Mouse (Mus musculus): ENCODE measurements around the gene Polg2. TPM values are rescaled to one million over a fixed set of nuclear protein-coding genes. Genes with fewer than 3 reads are reported as not detected.
"Not testable (repeated sequence)": the region's sequence is repeated elsewhere in the genome, so short reads cannot be mapped to it uniquely, and the experiment has no call there.

Gene Polg2
- total RNA-seq (2015): 11.6 and 13.3 TPM in 2 replicates
- 7.8 and 11.1 TPM in 2 replicates for total RNA-seq (2017)

DNA sequence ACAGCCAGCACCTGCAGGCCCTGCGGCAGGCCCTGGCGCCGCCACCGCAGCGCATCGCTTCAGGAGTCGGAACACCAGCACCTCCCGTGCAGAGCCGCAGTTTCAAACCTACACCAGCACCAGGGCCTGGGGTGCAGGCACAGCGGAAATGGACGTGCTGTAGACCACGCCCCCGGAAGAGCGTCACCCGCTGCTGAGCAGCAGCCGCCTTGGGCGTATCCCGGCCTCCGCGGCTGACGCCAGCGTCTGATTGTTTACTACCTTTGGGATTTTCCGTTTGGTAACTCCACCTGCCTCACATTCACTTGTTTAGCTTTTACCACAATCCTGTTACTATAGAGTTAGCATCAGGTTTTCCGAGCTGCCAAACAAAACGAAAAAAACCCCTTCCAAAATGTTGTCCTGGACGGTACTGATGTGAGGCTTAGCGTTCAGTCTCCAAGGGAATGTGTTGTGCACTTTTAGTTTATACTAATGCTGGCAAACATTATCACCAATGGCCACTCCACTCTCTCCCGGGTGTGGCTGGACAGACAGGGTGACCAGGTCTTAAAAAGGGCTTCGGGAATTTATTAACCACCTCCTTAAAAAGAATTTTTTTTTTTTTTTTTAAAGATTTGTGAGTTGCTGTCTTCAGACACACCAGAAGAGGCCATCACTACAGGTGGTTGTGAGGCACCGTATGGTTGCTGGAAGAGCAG is at the start of gene Polg2:
Gene Polg2 (minus strand): TSS at position 150 of the 701 bp plus-strand sequence.
- peak; percentile 91 for ATAC-seq (ENCODE audit: poor library complexity, severe bottlenecking)

GRCm38 (mm10) chr11:106828079-106828478 is 48.7 kb upstream of the Polg2 start:
- no peak for ATAC-seq (ENCODE audit: poor library complexity, severe bottlenecking)

GRCm38 (mm10) chr11:106824403-106824802 is 45.1 kb upstream of the Polg2 start:
- ATAC-seq (ENCODE audit: poor library complexity, severe bottlenecking): no peak

DNA sequence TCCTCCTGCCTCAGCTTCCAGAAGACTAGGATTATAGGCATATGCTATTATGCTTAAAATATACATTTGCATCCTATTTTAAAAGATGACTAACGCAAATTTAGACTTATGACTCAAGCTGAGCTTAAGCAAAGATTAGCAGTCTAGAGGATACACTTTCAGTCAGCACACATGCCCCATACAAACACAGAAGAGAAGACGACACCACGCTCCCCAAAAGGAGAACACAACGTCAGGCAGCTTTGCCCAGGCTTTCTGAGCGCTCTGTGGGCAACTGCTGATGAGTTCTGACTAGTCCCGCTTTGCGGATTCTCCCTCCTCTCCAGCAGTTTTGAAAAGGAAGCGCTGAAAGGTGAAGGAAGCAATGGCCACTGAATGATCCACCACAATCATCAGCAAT is 44.4 kb upstream of the Polg2 start:
- no peak for ATAC-seq (ENCODE audit: poor library complexity, severe bottlenecking)

- ATAC-seq (ENCODE audit: poor library complexity, severe bottlenecking): no peak
Measured at GRCm38 (mm10) chr11:106822911-106823310, 43.6 kb upstream of the Polg2 start.

- ATAC-seq (ENCODE audit: poor library complexity, severe bottlenecking): no peak
Measured at GRCm38 (mm10) chr11:106822491-106822890, 43.2 kb upstream of the Polg2 start.

- ATAC-seq (ENCODE audit: poor library complexity, severe bottlenecking): no peak
Measured at GRCm38 (mm10) chr11:106821397-106821796, 42.1 kb upstream of the Polg2 start.

DNA sequence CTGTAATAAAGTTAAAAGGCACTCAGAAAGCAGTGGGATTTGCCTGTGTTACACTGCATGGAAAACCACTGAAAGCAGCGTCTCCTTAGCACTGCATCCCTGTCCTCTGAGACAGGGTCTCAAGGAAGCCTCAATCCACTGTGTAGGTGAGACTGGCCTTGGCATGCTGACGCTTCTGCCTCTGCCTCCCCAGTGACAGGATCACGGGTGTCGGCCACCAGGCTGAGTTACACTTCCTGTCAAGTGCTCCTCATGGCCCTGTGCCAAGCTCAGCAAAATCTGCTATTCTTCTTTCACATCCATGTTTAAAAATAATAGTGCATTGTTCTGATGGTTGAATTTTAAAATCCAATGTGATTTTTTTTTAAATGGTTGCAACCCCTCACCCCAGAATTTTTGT is 41.6 kb upstream of the Polg2 start:
- ATAC-seq (ENCODE audit: poor library complexity, severe bottlenecking): peak; percentile 64

GRCm38 (mm10) chr11:106820252-106820651 is 40.9 kb upstream of the Polg2 start:
- ATAC-seq (ENCODE audit: poor library complexity, severe bottlenecking): no peak

- peak; percentile 88 for ATAC-seq (ENCODE audit: poor library complexity, severe bottlenecking)
Measured at GRCm38 (mm10) chr11:106819595-106819994, 40.3 kb upstream of the Polg2 start.

DNA sequence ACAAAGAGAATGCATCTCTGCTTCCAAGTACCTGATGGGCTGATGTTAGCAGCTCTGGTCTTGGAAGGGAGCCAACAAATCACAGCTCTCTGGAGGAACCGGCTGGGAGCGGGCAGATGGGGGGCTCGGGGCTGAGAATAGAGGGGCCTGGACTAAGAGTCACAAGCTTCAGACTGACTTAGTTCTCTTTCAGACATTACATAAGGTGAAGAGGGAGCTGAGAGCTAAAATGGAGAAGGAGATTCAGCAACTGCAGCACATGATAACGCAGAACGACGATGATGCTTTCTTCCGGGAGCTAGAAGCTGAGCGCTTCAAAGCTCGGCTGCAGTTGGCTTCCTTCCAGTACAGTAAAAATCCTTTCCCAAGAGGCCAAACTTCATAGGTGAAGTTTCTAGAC is 39.0 kb upstream of the Polg2 start:
- no peak for ATAC-seq (ENCODE audit: poor library complexity, severe bottlenecking)

GRCm38 (mm10) chr11:106817808-106818207 is 38.5 kb upstream of the Polg2 start:
- ATAC-seq (ENCODE audit: poor library complexity, severe bottlenecking): no peak

- no peak for ATAC-seq (ENCODE audit: poor library complexity, severe bottlenecking)
Measured at GRCm38 (mm10) chr11:106817156-106817555, 37.8 kb upstream of the Polg2 start.

- no peak for ATAC-seq (ENCODE audit: poor library complexity, severe bottlenecking)
Measured at GRCm38 (mm10) chr11:106816316-106816715, 37.0 kb upstream of the Polg2 start.

GRCm38 (mm10) chr11:106815761-106816160 is 36.4 kb upstream of the Polg2 start:
- ATAC-seq (ENCODE audit: poor library complexity, severe bottlenecking): no peak

DNA sequence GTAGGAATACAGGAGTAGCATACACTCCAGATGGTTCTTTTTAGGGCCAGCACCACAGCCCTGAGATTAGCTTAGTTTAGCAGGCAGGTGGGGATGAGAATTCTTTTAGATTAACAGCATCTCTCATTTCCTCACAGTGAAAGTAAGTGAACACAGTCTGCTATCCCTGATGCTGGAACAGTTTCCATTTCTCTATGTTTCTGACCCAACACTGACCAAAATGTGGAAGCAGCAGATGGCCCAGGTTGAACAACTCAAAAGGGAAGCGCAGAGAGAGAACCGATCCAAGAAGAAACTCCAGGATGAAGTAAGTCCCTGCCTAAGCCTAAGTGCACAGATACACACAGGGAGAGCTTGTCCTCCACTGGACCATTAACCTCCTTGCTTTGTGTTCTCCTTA is 36.0 kb upstream of the Polg2 start:
- no peak for ATAC-seq (ENCODE audit: poor library complexity, severe bottlenecking)

DNA sequence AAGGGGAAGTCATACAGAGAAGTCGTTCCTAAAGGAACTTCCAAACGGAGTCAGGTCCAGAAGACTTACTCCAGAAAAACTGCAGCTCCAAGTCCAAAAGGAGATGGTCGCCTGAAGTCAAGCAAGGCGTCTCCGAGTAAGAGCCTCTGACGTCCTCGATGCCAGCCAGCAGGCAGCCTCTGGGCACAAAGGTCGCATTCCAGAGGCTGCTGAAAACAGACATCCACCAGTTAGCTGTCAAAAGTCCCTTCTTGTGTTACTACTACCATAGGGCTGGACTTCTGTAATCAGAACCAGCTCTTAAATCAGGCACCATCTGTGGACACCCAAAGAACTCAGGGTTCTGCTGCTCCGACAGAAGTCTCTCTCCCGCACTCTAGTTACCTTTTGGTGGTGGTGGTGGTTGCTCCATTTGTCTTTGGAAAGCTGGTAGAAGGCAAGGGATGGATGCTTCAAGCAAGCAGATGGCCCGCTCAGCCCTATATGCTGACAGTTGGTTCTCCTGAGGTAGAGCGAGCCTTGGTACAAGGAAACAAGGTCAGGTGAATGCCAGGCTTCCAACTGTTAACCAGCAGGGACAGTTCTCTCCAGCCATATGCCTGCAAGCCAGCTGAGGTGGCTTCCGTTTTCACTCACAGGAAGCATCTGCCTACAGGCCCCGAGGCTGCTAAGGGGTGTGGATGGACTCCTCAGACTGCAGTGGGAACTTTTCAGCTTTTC is 35.4 kb upstream of the Polg2 start:
- no peak for ATAC-seq (ENCODE audit: poor library complexity, severe bottlenecking)

DNA sequence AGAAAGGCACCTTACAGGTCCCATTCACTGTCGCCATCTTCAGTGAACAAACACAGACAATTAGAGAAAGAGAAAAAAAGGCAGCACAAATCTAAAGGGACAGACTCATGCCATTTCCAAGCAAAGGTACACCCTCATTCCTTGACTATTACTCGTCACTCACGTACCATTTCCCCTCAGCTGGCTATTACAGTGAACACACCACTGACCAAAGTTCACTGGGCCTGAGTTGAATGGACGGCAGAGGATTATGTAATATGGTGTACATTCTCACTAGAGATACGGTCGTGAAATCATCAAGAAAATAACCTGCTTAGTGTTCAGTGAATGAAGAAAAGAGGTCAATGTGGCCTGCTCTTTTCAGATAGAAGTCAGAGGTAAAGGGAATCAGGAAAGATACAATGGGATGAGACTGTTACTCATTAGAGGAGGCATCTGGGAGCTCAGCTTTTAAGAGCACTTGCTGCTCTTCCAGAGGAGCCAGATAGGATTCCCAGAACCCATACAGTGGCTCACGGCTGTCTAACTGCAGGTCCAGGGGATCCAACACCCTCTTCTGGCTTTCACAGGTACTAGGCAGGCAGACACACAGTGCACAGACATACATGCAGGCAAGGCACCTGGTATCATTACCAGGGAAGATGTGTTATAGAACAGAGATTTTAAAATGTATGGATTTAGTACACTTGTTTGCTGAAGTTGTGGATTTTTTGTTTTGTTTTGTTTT is 33.2 kb upstream of the Polg2 start:
- no peak for ATAC-seq (ENCODE audit: poor library complexity, severe bottlenecking)

DNA sequence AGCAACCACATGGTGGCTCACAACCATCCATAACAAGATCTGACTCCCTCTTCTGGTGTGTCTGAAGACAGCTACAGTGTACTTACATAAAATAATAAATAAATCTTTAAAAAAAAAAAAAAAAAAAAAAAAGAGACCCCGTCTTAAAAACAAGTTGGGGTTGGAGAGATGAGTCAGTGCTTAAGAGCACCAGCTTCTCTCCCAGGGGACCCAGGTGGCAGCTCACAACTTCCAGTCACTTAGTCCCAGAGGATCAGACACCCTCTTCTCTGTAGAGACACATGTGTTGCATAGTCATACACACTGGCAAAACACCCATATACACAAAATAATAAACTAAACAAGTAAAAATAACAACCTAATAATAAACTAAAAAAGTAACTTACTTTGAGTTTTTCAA is 28.1 kb upstream of the Polg2 start:
- ATAC-seq (ENCODE audit: poor library complexity, severe bottlenecking): not testable (repeated sequence)

DNA sequence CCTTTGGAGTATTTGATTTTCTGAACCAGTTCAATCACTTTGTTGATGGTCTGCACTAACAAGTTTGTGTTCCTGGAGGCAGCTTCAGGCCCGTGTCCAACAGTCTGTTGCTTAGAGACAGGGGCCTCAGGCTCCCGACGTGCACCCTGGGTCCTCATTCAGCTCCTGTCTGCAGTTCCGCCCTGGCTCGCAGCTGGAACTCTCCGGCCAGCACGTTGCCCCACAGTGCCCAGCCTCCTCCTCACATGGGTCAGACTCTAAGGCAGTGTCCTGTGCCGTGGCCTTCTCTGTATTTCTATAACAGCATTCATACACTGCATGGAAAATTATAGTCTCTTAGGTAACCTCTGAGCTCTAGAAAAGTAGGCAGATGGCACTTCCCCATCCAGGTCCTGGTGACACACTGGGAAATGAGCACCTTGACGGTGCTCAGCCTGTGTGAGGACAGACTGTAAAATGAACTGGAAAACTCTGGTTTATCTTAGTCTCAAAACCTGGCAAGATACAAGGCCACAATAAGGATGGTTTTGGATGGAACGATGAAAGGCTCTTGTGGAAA is 22.8 kb upstream of the Polg2 start:
- ATAC-seq (ENCODE audit: poor library complexity, severe bottlenecking): no peak

GRCm38 (mm10) chr11:106795679-106796078 is 16.3 kb upstream of the Polg2 start:
- no peak for ATAC-seq (ENCODE audit: poor library complexity, severe bottlenecking)
